Mouse (Mus musculus) midbrain, embryonic 11.5 days (tissue): Measurements from ENCODE around the gene Ifnl3. TPM values are rescaled to one million over a fixed set of nuclear protein-coding genes. Genes with fewer than 3 reads are reported as not detected.

Experiments used
- ATAC-seq: fragments of 200-750 bp; cut with Nextera tagmentation; 2 replicates; pipeline ENCODE4 v1.8.0; 2017; ENCODE audit warnings: moderate TSS enrichment, moderate library complexity; ENCODE audit not compliant: low FRiP score
- DNase-seq: peaks from one replicate; pipeline ENCODE4 v3.0.0; 2015; ENCODE audit warnings: low spot score; ENCODE audit errors: missing footprints
- H3K27ac ChIP-seq: fragments of 300-500 bp; sonication (generic); 2 replicates; pipeline ENCODE4 v1.5.1; 2014; ENCODE audit warnings: low read depth, low read length
- H3K27me3 ChIP-seq: fragments of 300-500 bp; sonication (generic); 2 replicates; pipeline ENCODE4 v1.6.1; 2014; ENCODE audit warnings: mild to moderate bottlenecking, low read length, moderate library complexity, mixed read lengths; ENCODE audit not compliant: control insufficient read depth, insufficient read depth
- H3K36me3 ChIP-seq: fragments of 300-500 bp; sonication (generic); 2 replicates; pipeline ENCODE4 v1.6.1; 2014; ENCODE audit warnings: mild to moderate bottlenecking, low read length, moderate library complexity, mixed read lengths; ENCODE audit not compliant: control insufficient read depth, insufficient read depth
- H3K4me1 ChIP-seq: fragments of 300-500 bp; sonication (generic); 2 replicates; pipeline ENCODE4 v1.6.1; 2014; ENCODE audit warnings: low read length; ENCODE audit not compliant: control insufficient read depth, insufficient read depth
- H3K4me2 ChIP-seq: fragments of 300-500 bp; sonication (generic); 2 replicates; pipeline ENCODE4 v1.6.1; 2014; ENCODE audit warnings: mild to moderate bottlenecking, moderate library complexity
- H3K4me3 ChIP-seq: fragments of 300-500 bp; sonication (generic); 2 replicates; pipeline ENCODE4 v1.5.1; 2014; ENCODE audit warnings: low read depth, low read length
- H3K9ac ChIP-seq: fragments of 300-500 bp; sonication (generic); 2 replicates; pipeline ENCODE4 v1.6.1; 2014; ENCODE audit warnings: low read length
- H3K9me3 ChIP-seq: fragments of 300-500 bp; sonication (generic); 2 replicates; pipeline ENCODE4 v1.6.1; 2016; ENCODE audit warnings: low read length; ENCODE audit not compliant: control insufficient read depth
- WGBS: fragments of 180-500 bp; shearing (Covaris S2); extraction: QIAGEN DNeasy Blood & Tissue Kit; methylation state at CpG from one replicate; pipeline ENCODE4 v1.1.7; 2014; 5-methylcytosine and 5-hydroxymethylcytosine counted together
- polyA plus RNA-seq: library from polyadenylated mRNA; unstranded; fragments of >200 nt; fragmentation: Nextera tagmentation; extraction: Ambion mirVana; gene quantifications from 2 replicates; pipeline ENCODE4 v1.2.1, GENCODE M21; 2014

The Ifnl3 gene
- polyA plus RNA-seq, 1 experiment from 2014 or later: not detected

- no peak for ATAC-seq
- DNase-seq: no peak
- Histone ChIP-seq H3K4me1 (peaks cover 9% of the 10 kb centered on the region), H3K9me3 (no peaks in the 10 kb centered on the region), H3K4me3 (no peak within 1 kb of the TSS), H3K27ac (no peak within 1 kb of the TSS), H3K9ac (no peak within 1 kb of the TSS), H3K36me3 (no peaks in the 10 kb centered on the region), H3K27me3 (peaks cover 4% of the 10 kb centered on the region), H3K4me2 (no peak within 1 kb of the TSS)
- WGBS: 88% methylated on average over 4 of the region's 4 CpGs
These were observed 17.9 kb downstream of the Ifnl3 start, which contains the start of gene Sycn for GRCm38 (mm10) chr7:28540526-28540925. Gene Sycn (plus strand): TSS chr7:28540885.

- Histone ChIP-seq H3K4me1 (peaks cover 15% of the 10 kb centered on the region), H3K4me2 (peak overlapping the region; percentile 50), H3K27me3 (peaks cover 18% of the 10 kb centered on the region), H3K9me3 (no peaks in the 10 kb centered on the region), H3K4me3 (peak overlapping the region; percentile 11; the same call in 1 of the 2 replicates), H3K36me3 (no peaks in the 10 kb centered on the region), H3K9ac (peak overlapping the region; percentile 16; the same call in 1 of the 2 replicates), H3K27ac (no peak overlapping the region)
- DNase-seq (peak; percentile 89), ATAC-seq (peak; percentile 45)
- 2% methylated on average over 24 of the region's 27 CpGs for WGBS
These were observed 21.5 kb downstream of the Ifnl3 start for GRCm38 (mm10) chr7:28544051-28544601.

- 23% methylated on average over 14 of the region's 14 CpGs for WGBS
- DNase-seq: peak; percentile 89
- Histone ChIP-seq H3K27me3 (peaks cover 18% of the 10 kb centered on the region), H3K9me3 (no peaks in the 10 kb centered on the region), H3K4me3 (no peak overlapping the region), H3K27ac (no peak overlapping the region), H3K9ac (no peak overlapping the region), H3K4me2 (no peak overlapping the region), H3K4me1 (peaks cover 15% of the 10 kb centered on the region), H3K36me3 (no peaks in the 10 kb centered on the region)
- peak; percentile 31; the same call in 1 of the 2 replicates for ATAC-seq
These were observed 22.6 kb downstream of the Ifnl3 start for GRCm38 (mm10) chr7:28545048-28545890.

GRCm38 (mm10) chr7:28545891-28546210 lies 23.2 kb downstream of the Ifnl3 start:
- Histone ChIP-seq H3K4me2 (no peak overlapping the region), H3K4me1 (peaks cover 15% of the 10 kb centered on the region), H3K9ac (no peak overlapping the region), H3K27me3 (peaks cover 18% of the 10 kb centered on the region), H3K27ac (no peak overlapping the region), H3K4me3 (no peak overlapping the region), H3K9me3 (no peaks in the 10 kb centered on the region), H3K36me3 (no peaks in the 10 kb centered on the region)
- DNase-seq (no peak), ATAC-seq (no peak)
- 46% methylated on average over 7 of the region's 7 CpGs for WGBS

- Histone ChIP-seq H3K4me1 (peaks cover 15% of the 10 kb centered on the region), H3K27me3 (peaks cover 18% of the 10 kb centered on the region), H3K27ac (no peak overlapping the region), H3K4me2 (peak overlapping the region; percentile 55), H3K4me3 (peak overlapping the region; percentile 15), H3K9ac (peak overlapping the region; percentile 42), H3K9me3 (no peaks in the 10 kb centered on the region), H3K36me3 (no peaks in the 10 kb centered on the region)
- peak; percentile 86 for DNase-seq
- no peak for ATAC-seq
- WGBS: 1% methylated on average over 22 of the region's 22 CpGs
These were observed 24.0 kb downstream of the Ifnl3 start for GRCm38 (mm10) chr7:28546649-28547048.

- H3K36me3 ChIP-seq: no peaks in the 10 kb centered on the region
- peaks cover 18% of the 10 kb centered on the region for H3K27me3 ChIP-seq
- H3K4me2 ChIP-seq: peak within 1 kb of the TSS; percentile 55
- DNase-seq: no peak
- H3K9ac ChIP-seq: peak within 1 kb of the TSS; percentile 42
- no peak for ATAC-seq
- no peaks in the 10 kb centered on the region for H3K9me3 ChIP-seq
- peak within 1 kb of the TSS; percentile 15 for H3K4me3 ChIP-seq
- no peak within 1 kb of the TSS for H3K27ac ChIP-seq
- 3% methylated on average over 5 of the region's 5 CpGs for WGBS
- H3K4me1 ChIP-seq: peaks cover 15% of the 10 kb centered on the region
These were observed 24.5 kb downstream of the Ifnl3 start, which contains the start of gene Nccrp1 for GRCm38 (mm10) chr7:28547154-28547553. Gene Nccrp1 (minus strand): TSS chr7:28547254.

GRCm38 (mm10) chr7:28547628-28548027 lies 25.0 kb downstream of the Ifnl3 start:
- H3K27ac ChIP-seq: no peak overlapping the region
- no peak for DNase-seq
- H3K4me3 ChIP-seq: no peak overlapping the region
- peaks cover 15% of the 10 kb centered on the region for H3K4me1 ChIP-seq
- no peak overlapping the region for H3K9ac ChIP-seq
- ATAC-seq: no peak
- H3K9me3 ChIP-seq: no peaks in the 10 kb centered on the region; the same call in 1 of the 2 replicates
- no peaks in the 10 kb centered on the region for H3K36me3 ChIP-seq
- peaks cover 18% of the 10 kb centered on the region for H3K27me3 ChIP-seq
- no peak overlapping the region for H3K4me2 ChIP-seq
- WGBS: 70% methylated on average over 7 of the region's 7 CpGs

GRCm38 (mm10) chr7:28553076-28553475 lies 30.4 kb downstream of the Ifnl3 start:
- Histone ChIP-seq H3K27ac (no peak overlapping the region), H3K4me3 (no peak overlapping the region), H3K36me3 (0 out of 2 replicates have a peak, but pooled peaks cover 2% of the 10 kb centered on the region), H3K9ac (no peak overlapping the region), H3K27me3 (no peaks in the 10 kb centered on the region), H3K4me2 (no peak overlapping the region), H3K4me1 (no peaks in the 10 kb centered on the region), H3K9me3 (no peaks in the 10 kb centered on the region; the same call in 1 of the 2 replicates)
- 94% methylated on average over 6 of the region's 6 CpGs for WGBS
- no peak for ATAC-seq
- DNase-seq: no peak

- Histone ChIP-seq H3K4me3 (no peak overlapping the region), H3K9ac (no peak overlapping the region), H3K9me3 (no peaks in the 10 kb centered on the region; the same call in 1 of the 2 replicates), H3K27me3 (no peaks in the 10 kb centered on the region), H3K4me1 (no peaks in the 10 kb centered on the region), H3K36me3 (0 out of 2 replicates have a peak, but pooled peaks cover 5% of the 10 kb centered on the region), H3K4me2 (no peak overlapping the region), H3K27ac (no peak overlapping the region)
- 17% methylated on average over 5 of the region's 5 CpGs for WGBS
- DNase-seq: no peak
- no peak for ATAC-seq
These were observed 33.4 kb downstream of the Ifnl3 start for GRCm38 (mm10) chr7:28555939-28556535.
